Mouse (Mus musculus) urinary bladder, postnatal 0 days (tissue): Measurements from ENCODE around the gene Bcap29. TPM values are rescaled to one million over a fixed set of nuclear protein-coding genes. Genes with fewer than 3 reads are reported as not detected.

ENCODE experiments used
- polyA plus RNA-seq: library from polyadenylated mRNA; unstranded; fragments of >200 nt; fragmentation: Nextera tagmentation; extraction: Ambion mirVana; gene quantifications from 2 replicates; pipeline ENCODE4 v1.2.1, GENCODE M21; 2015

Gene Bcap29
- polyA plus RNA-seq = 37.4 and 40.4 TPM in 2 replicates

DNA sequence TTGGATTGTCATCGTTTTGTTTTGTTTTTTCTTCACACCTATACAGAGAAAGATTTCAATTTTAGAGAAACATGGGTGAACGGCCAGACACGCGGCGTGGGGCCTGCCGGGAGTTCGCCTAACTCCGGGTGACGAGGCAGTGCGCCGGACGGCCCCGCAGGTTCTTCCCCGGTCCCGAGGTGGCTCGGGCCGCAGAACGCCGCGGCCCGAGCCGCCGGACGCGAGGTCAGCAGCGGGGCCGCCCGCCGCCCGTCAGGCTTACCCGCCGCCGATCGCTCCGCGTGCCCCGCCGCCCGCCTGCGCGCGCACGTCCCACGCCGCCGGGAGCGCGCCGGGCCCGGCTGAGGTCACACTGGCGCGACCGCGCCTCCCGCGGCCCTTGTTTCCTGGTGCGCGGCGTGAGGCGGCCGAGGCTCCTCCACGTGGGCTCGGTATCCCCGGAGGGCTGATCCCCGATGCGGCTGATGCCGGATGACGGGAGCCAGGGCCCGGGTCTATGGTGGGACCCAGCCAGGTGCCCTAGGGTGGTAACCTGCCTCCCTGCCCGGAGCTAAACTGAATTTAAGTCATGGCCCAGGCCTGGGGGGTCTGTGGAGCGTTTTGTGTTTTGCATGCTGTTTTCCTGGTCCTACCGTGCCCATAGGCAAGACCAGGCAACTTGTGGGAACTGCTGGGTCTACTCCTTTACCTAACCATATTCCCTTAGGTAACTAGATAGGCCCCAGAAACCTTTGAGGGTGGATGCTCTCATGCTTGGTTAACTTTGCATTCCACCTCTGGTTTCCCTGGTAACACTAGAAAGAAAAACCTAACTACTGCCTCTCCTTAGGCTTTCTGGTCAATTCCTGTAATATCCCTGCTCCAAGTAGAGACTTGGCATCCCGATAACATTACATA, at the start of gene Bcap29:
Gene Bcap29, minus strand, starts transcription at position 316 of the 897 bp plus-strand sequence.

DNA sequence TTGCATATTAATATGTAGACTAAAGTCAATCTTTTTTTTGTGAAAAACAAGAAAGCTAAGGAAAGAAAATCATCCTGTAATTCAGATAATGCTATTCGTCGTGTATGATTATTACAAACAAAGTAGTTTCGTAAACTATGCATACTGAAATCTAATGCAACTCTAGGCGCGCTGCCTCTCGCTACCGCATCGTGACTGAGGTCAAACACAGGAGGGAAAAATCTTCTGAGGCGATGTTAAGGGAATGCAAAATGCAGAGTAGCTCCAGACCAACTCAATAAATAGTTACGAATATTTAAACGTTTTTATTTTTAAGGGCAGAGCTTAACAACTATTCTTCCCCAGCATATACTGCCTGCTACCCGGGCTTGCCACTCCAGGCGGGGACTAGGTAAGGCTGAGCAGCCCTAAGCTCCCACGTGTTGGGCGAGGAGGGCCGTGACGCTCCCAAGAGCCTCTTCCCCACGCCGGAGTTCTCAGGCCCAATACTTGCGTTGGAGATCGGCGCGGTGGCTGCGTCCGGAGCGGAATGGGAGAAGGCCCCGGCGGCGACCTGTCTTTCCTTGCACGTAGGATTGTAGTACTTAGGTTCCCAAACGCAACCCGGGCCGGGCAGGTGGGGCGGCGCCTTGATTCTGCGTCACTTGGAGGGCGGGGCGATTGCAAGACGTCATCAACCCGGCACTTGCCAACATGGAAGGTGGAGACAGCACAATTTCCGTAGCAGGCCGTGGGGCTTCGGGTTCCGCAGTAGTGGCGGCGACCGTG, 19.9 kb upstream of the Bcap29 start, which contains the start of the genes Dus4l and Cog5:
Gene Dus4l, minus strand, starts transcription at position 630 of the 768 bp plus-strand sequence.
Gene Cog5, plus strand, starts transcription at position 673 of the 768 bp plus-strand sequence.

Other genes starting within 250 kb of the Bcap29 start
- 0.07 and 0.10 TPM in 2 replicates for gene Slc26a3, start 243.8 kb downstream of the Bcap29 start, polyA plus RNA-seq
- 6.7 and 7.0 TPM in 2 replicates for gene Cbll1, start 135.0 kb downstream of the Bcap29 start, polyA plus RNA-seq
- gene Slc26a4, start 74.7 kb downstream of the Bcap29 start, polyA plus RNA-seq = not detected in 2 replicates
- 5.3 and 6.1 TPM in 2 replicates for gene Dus4l, start 20.2 kb upstream of the Bcap29 start, polyA plus RNA-seq
- gene Cog5, start 20.2 kb upstream of the Bcap29 start, polyA plus RNA-seq = 12.6 and 15.8 TPM in 2 replicates
- gene Gpr22, start 79.3 kb upstream of the Bcap29 start, polyA plus RNA-seq = 0.14 and 0.17 TPM in 2 replicates